Mouse (Mus musculus) heart, adult 8-10 months (tissue): Measurements from ENCODE around the gene Sars2. TPM values are rescaled to one million over a fixed set of nuclear protein-coding genes. Genes with fewer than 3 reads are reported as not detected.
"Not testable (repeated sequence)": the region's sequence is repeated elsewhere in the genome, so short reads cannot be mapped to it uniquely, and the experiment has no call there.

ENCODE experiments used
- DNase-seq: peaks from one replicate; pipeline ENCODE4 v3.0.0; 2022; ENCODE audit warnings: low spot score
- total RNA-seq, 4 experiments: library from RNA; stranded (reverse); gene quantifications; 2 replicates each; pipeline ENCODE4 v1.2.4; 2022

Sars2 gene
- 10 to 100 TPM; 13.1 to 15.0 (median 13.7) TPM for total RNA-seq

GRCm38 (mm10) chr7:28741709-28742438 lies at the start of gene Sars2, which contains the start of gene Mrps12:
Gene Sars2, plus strand, starts transcription at chr7:28741992.
Gene Mrps12, minus strand, starts transcription at chr7:28741820.
- DNase-seq, result peak; percentile 99

GRCm38 (mm10) chr7:28692545-28693320 lies 49.1 kb upstream of the Sars2 start, which contains the start of gene Fbxo27:
Gene Fbxo27, plus strand, starts transcription at chr7:28692849.
- DNase-seq, result no peak

GRCm38 (mm10) chr7:28693321-28693966 lies 48.3 kb upstream of the Sars2 start:
- DNase-seq, result no peak

GRCm38 (mm10) chr7:28694423-28694822 lies 47.4 kb upstream of the Sars2 start:
- no peak for DNase-seq

- DNase-seq, result no peak
These were observed 46.8 kb upstream of the Sars2 start for GRCm38 (mm10) chr7:28694966-28695511.

- DNase-seq, result no peak
These were observed 44.5 kb upstream of the Sars2 start for GRCm38 (mm10) chr7:28697277-28697676.

- no peak for DNase-seq
These were observed 41.5 kb upstream of the Sars2 start for GRCm38 (mm10) chr7:28700269-28700668.

GRCm38 (mm10) chr7:28701306-28701705 lies 40.5 kb upstream of the Sars2 start:
- DNase-seq, result not testable (repeated sequence)

- DNase-seq, result no peak
These were observed 39.1 kb upstream of the Sars2 start for GRCm38 (mm10) chr7:28702601-28703143.

GRCm38 (mm10) chr7:28709454-28709853 lies 32.3 kb upstream of the Sars2 start:
- DNase-seq, result no peak

- DNase-seq, result no peak
These were observed 30.8 kb upstream of the Sars2 start for GRCm38 (mm10) chr7:28710962-28711361.

- DNase-seq, result no peak
These were observed 27.1 kb upstream of the Sars2 start for GRCm38 (mm10) chr7:28714667-28715066.

- DNase-seq, result no peak
These were observed 26.2 kb upstream of the Sars2 start for GRCm38 (mm10) chr7:28715598-28715997.

- DNase-seq, result peak; percentile 26
These were observed 25.1 kb upstream of the Sars2 start, which contains the start of gene Fbxo17 for GRCm38 (mm10) chr7:28716590-28717281. Gene Fbxo17, plus strand, starts transcription at chr7:28716804.

GRCm38 (mm10) chr7:28717726-28718125 lies 24.1 kb upstream of the Sars2 start:
- DNase-seq, result no peak

GRCm38 (mm10) chr7:28719159-28719558 lies 22.6 kb upstream of the Sars2 start:
- DNase-seq, result no peak

GRCm38 (mm10) chr7:28719650-28720049 lies 22.1 kb upstream of the Sars2 start:
- no peak for DNase-seq

- no peak for DNase-seq
These were observed 20.8 kb upstream of the Sars2 start for GRCm38 (mm10) chr7:28720753-28721537.

GRCm38 (mm10) chr7:28722079-28722478 lies 19.7 kb upstream of the Sars2 start:
- no peak for DNase-seq

- DNase-seq, result no peak
These were observed 17.2 kb upstream of the Sars2 start for GRCm38 (mm10) chr7:28724613-28725012.
